Mouse (Mus musculus) embryonic facial prominence, embryonic 15.5 days (tissue): ENCODE results near the gene 6820408C15Rik. TPM values are rescaled to one million over a fixed set of nuclear protein-coding genes. Genes with fewer than 3 reads are reported as not detected.

Experiments
- ATAC-seq: fragments of 200-750 bp; cut with Nextera tagmentation; 2 replicates; pipeline ENCODE4 v1.8.0; 2017; ENCODE audit warnings: low read depth, moderate TSS enrichment; ENCODE audit not compliant: insufficient number of reproducible peaks, low FRiP score, low TSS enrichment
- H3K27ac ChIP-seq: fragments of 300-500 bp; sonication (generic); replicated peaks from 2 replicates; pipeline ENCODE4 v1.5.1; 2015; ENCODE audit warnings: mild to moderate bottlenecking, inconsistent platforms
- H3K27me3 ChIP-seq: fragments of 300-500 bp; sonication (generic); 2 replicates; pipeline ENCODE4 v1.6.1; 2015; ENCODE audit warnings: inconsistent platforms
- H3K36me3 ChIP-seq: fragments of 300-500 bp; sonication (generic); 2 replicates; pipeline ENCODE4 v1.6.1; 2015; ENCODE audit warnings: mild to moderate bottlenecking, inconsistent platforms
- H3K4me1 ChIP-seq: fragments of 300-500 bp; sonication (generic); 2 replicates; pipeline ENCODE4 v1.6.1; 2015; ENCODE audit warnings: inconsistent platforms
- H3K4me2 ChIP-seq: fragments of 300-500 bp; sonication (generic); replicated peaks from 2 replicates; pipeline ENCODE4 v1.6.1; 2015; ENCODE audit warnings: mild to moderate bottlenecking, inconsistent platforms
- H3K4me3 ChIP-seq: fragments of 300-500 bp; sonication (generic); replicated peaks from 2 replicates; pipeline ENCODE4 v1.5.1; 2015; ENCODE audit warnings: mild to moderate bottlenecking, inconsistent platforms
- H3K9ac ChIP-seq: fragments of 300-500 bp; sonication (generic); 2 replicates; pipeline ENCODE4 v1.6.1; 2015; ENCODE audit warnings: inconsistent platforms
- H3K9me3 ChIP-seq: fragments of 300-500 bp; sonication (generic); replicated peaks from 2 replicates; pipeline ENCODE4 v1.6.1; 2016; ENCODE audit warnings: inconsistent platforms
- WGBS: fragments of 180-500 bp; shearing (Covaris S2); methylation state at CpG from one replicate; pipeline ENCODE4 v1.1.7; 2015; 5-methylcytosine and 5-hydroxymethylcytosine counted together
- polyA plus RNA-seq: library from polyadenylated mRNA; unstranded; fragments of >200 nt; fragmentation: Nextera tagmentation; extraction: Ambion mirVana; gene quantifications from 2 replicates; pipeline ENCODE4 v1.2.1, GENCODE M21; 2015

The 6820408C15Rik gene
- polyA plus RNA-seq, 1 experiment from 2014 or later, result 15.2 TPM

GRCm38 (mm10) chr2:152438963-152439362 lies 23.6 kb downstream of the 6820408C15Rik start:
- H3K4me1 ChIP-seq, result peaks cover 8% of the 10 kb centered on the region; the same call in 1 of the 2 replicates
- 54% methylated on average over 1 of the region's 1 CpGs for WGBS
- H3K36me3 ChIP-seq, result no peaks in the 10 kb centered on the region
- no peak overlapping the region for H3K9ac ChIP-seq
- no peak overlapping the region for H3K27ac ChIP-seq
- no peak overlapping the region for H3K4me3 ChIP-seq
- ATAC-seq, result no peak
- no peaks in the 10 kb centered on the region for H3K9me3 ChIP-seq
- no peak overlapping the region for H3K4me2 ChIP-seq
- no peaks in the 10 kb centered on the region for H3K27me3 ChIP-seq

- no peak overlapping the region for H3K4me2 ChIP-seq
- H3K9me3 ChIP-seq, result no peaks in the 10 kb centered on the region
- ATAC-seq, result no peak
- no peak overlapping the region for H3K9ac ChIP-seq
- H3K4me3 ChIP-seq, result no peak overlapping the region
- no peaks in the 10 kb centered on the region for H3K27me3 ChIP-seq
- 76% methylated on average over 2 of the region's 2 CpGs for WGBS
- no peak overlapping the region for H3K27ac ChIP-seq
- peaks cover 8% of the 10 kb centered on the region; the same call in 1 of the 2 replicates for H3K4me1 ChIP-seq
- H3K36me3 ChIP-seq, result no peaks in the 10 kb centered on the region
Measured at GRCm38 (mm10) chr2:152439833-152440232, 24.4 kb downstream of the 6820408C15Rik start.

GRCm38 (mm10) chr2:152442322-152442721 lies 26.9 kb downstream of the 6820408C15Rik start:
- Histone ChIP-seq H3K4me3 (no peak overlapping the region), H3K9ac (no peak overlapping the region), H3K4me2 (no peak overlapping the region), H3K27ac (no peak overlapping the region), H3K9me3 (no peaks in the 10 kb centered on the region), H3K4me1 (peaks cover 3% of the 10 kb centered on the region; the same call in 1 of the 2 replicates), H3K27me3 (no peaks in the 10 kb centered on the region), H3K36me3 (no peaks in the 10 kb centered on the region)
- 70% methylated on average over 4 of the region's 4 CpGs for WGBS
- ATAC-seq, result no peak

GRCm38 (mm10) chr2:152443281-152443680 lies 27.9 kb downstream of the 6820408C15Rik start:
- H3K9ac ChIP-seq, result no peak overlapping the region
- no peak overlapping the region for H3K4me3 ChIP-seq
- 89% methylated on average over 8 of the region's 8 CpGs for WGBS
- H3K27ac ChIP-seq, result no peak overlapping the region
- no peaks in the 10 kb centered on the region for H3K4me1 ChIP-seq
- H3K4me2 ChIP-seq, result no peak overlapping the region
- no peaks in the 10 kb centered on the region for H3K9me3 ChIP-seq
- no peak for ATAC-seq
- H3K36me3 ChIP-seq, result no peaks in the 10 kb centered on the region
- no peaks in the 10 kb centered on the region for H3K27me3 ChIP-seq

GRCm38 (mm10) chr2:152446642-152447041 lies 31.3 kb downstream of the 6820408C15Rik start:
- Histone ChIP-seq H3K9me3 (no peaks in the 10 kb centered on the region), H3K4me2 (no peak overlapping the region), H3K36me3 (no peaks in the 10 kb centered on the region), H3K27ac (no peak overlapping the region), H3K27me3 (no peaks in the 10 kb centered on the region), H3K9ac (no peak overlapping the region), H3K4me1 (no peaks in the 10 kb centered on the region), H3K4me3 (no peak overlapping the region)
- 72% methylated on average over 2 of the region's 2 CpGs for WGBS
- no peak for ATAC-seq

GRCm38 (mm10) chr2:152447461-152447860 lies 32.1 kb downstream of the 6820408C15Rik start:
- H3K9me3 ChIP-seq, result no peaks in the 10 kb centered on the region
- 59% methylated on average over 5 of the region's 5 CpGs for WGBS

GRCm38 (mm10) chr2:152450241-152450640 lies 34.9 kb downstream of the 6820408C15Rik start:
- WGBS, result under 1% methylated on average over 5 of the region's 5 CpGs
- Histone ChIP-seq H3K9me3 (no peaks in the 10 kb centered on the region), H3K27me3 (no peaks in the 10 kb centered on the region), H3K9ac (no peak overlapping the region), H3K4me1 (no peaks in the 10 kb centered on the region), H3K27ac (no peak overlapping the region), H3K36me3 (no peaks in the 10 kb centered on the region), H3K4me3 (no peak overlapping the region), H3K4me2 (no peak overlapping the region)
- ATAC-seq, result no peak

More at GRCm38 (mm10) chr2:152447461-152447860, 32.1 kb downstream of the 6820408C15Rik start:
- H3K36me3 ChIP-seq, result no peaks in the 10 kb centered on the region
- no peaks in the 10 kb centered on the region for H3K27me3 ChIP-seq
- ATAC-seq, result no peak
- H3K4me1 ChIP-seq, result no peaks in the 10 kb centered on the region
- no peak overlapping the region for H3K9ac ChIP-seq
- no peak overlapping the region for H3K27ac ChIP-seq
- no peak overlapping the region for H3K4me3 ChIP-seq
- H3K4me2 ChIP-seq, result no peak overlapping the region

GRCm38 (mm10) chr2:152452101-152452781 lies 36.9 kb downstream of the 6820408C15Rik start:
- Histone ChIP-seq H3K9ac (no peak overlapping the region), H3K4me3 (no peak overlapping the region), H3K27me3 (no peaks in the 10 kb centered on the region), H3K4me1 (no peaks in the 10 kb centered on the region), H3K27ac (no peak overlapping the region), H3K9me3 (no peaks in the 10 kb centered on the region), H3K4me2 (no peak overlapping the region), H3K36me3 (no peaks in the 10 kb centered on the region)
- ATAC-seq, result no peak
- 76% methylated on average over 4 of the region's 4 CpGs for WGBS

GRCm38 (mm10) chr2:152459241-152459640 lies 43.9 kb downstream of the 6820408C15Rik start:
- whole genome bisulfite sequencing, result 42% methylated on average over 13 of the region's 13 CpGs
- ATAC-seq, result no peak

GRCm38 (mm10) chr2:152464570-152465150 lies 49.3 kb downstream of the 6820408C15Rik start, which contains the start of gene Defb23:
Gene Defb23 (minus strand): TSS chr2:152464620.
- ATAC-seq, result no peak
- H3K9ac ChIP-seq, result no peak within 1 kb of the TSS

More at GRCm38 (mm10) chr2:152459241-152459640, 43.9 kb downstream of the 6820408C15Rik start:
- no peaks in the 10 kb centered on the region for H3K36me3 ChIP-seq
- H3K27me3 ChIP-seq, result no peaks in the 10 kb centered on the region
- peaks cover 7% of the 10 kb centered on the region for H3K4me1 ChIP-seq
- no peak overlapping the region for H3K4me2 ChIP-seq
- no peak overlapping the region for H3K9ac ChIP-seq
- no peak overlapping the region for H3K27ac ChIP-seq
- H3K4me3 ChIP-seq, result no peak overlapping the region
- no peaks in the 10 kb centered on the region for H3K9me3 ChIP-seq

GRCm38 (mm10) chr2:152470973-152471372 lies 55.6 kb downstream of the 6820408C15Rik start:
- Histone ChIP-seq H3K4me2 (no peak overlapping the region), H3K27me3 (no peaks in the 10 kb centered on the region), H3K27ac (no peak overlapping the region), H3K9ac (no peak overlapping the region), H3K9me3 (no peaks in the 10 kb centered on the region), H3K36me3 (no peaks in the 10 kb centered on the region), H3K4me1 (no peaks in the 10 kb centered on the region), H3K4me3 (no peak overlapping the region)
- 29% methylated on average over 7 of the region's 7 CpGs for WGBS
- no peak for ATAC-seq

More at GRCm38 (mm10) chr2:152464570-152465150, 49.3 kb downstream of the 6820408C15Rik start, which contains the start of gene Defb23:
- Histone ChIP-seq H3K4me3 (no peak within 1 kb of the TSS), H3K9me3 (no peaks in the 10 kb centered on the region), H3K27ac (no peak within 1 kb of the TSS), H3K4me2 (no peak within 1 kb of the TSS), H3K36me3 (no peaks in the 10 kb centered on the region), H3K27me3 (no peaks in the 10 kb centered on the region), H3K4me1 (no peaks in the 10 kb centered on the region)
- WGBS, result 84% methylated on average over 3 of the region's 3 CpGs
